Mouse (Mus musculus) left cerebral cortex, postnatal 4 days (tissue): ENCODE results near the gene Ttc29. TPM values are rescaled to one million over a fixed set of nuclear protein-coding genes. Genes with fewer than 3 reads are reported as not detected.

ENCODE experiments used
- total RNA-seq, 2 experiments: library from RNA; stranded (reverse); gene quantifications; 2 replicates each; pipeline ENCODE4 v1.2.3; 2021

Gene Ttc29
- total RNA-seq, 2 experiments from 2014 or later: 0.58 to 1.8 TPM

Other genes starting within 250 kb of the Ttc29 start
- gene Pou4f2, start 223.3 kb downstream of the Ttc29 start, total RNA-seq: under 1 TPM in 1 of 2 experiments, not detected in 1; 0.12 TPM